Mouse (Mus musculus) NIH3T3 (cell line): ENCODE results near the gene Ttc39b.
A peak's percentile ranks its signal among the peaks of the same experiment; 100 is the strongest.

Source experiments
- DNase-seq: peaks from one replicate; pipeline ENCODE4 v3.0.0-alpha.2; 2012; ENCODE audit warnings: low read depth

Ttc39b gene

DNA sequence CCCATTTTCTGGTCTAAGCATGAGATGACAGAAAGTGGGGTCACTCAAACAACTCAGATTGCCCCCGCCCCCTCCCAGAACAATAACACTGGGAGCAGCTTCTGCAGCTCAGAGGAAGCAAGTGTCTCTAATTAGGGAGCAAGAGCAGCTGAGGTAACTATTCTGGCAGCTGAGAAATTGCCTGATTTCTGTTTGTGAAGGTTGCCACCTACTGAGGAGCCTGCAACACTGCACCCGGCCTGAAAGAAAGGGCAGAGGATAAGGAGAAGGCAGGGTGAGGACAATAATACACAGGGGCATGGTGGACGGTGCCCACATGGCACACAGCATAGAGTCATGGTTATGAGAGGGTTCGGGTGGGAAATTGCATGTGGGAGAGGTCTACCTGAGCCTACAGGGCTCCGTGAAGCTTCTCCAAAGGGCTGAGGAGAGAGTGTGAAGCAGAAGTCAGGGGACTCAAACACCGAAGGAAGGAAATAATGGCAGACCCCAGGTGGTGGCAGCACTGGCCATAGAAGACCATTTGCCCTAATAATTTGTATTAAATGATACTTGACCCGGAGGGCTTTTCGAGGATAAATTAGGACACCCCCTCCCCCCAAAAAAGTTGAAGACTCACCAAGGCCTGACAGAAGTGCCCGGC lies 140.6 kb downstream of the Ttc39b start:
- peak; percentile 86 for DNase-seq

DNA sequence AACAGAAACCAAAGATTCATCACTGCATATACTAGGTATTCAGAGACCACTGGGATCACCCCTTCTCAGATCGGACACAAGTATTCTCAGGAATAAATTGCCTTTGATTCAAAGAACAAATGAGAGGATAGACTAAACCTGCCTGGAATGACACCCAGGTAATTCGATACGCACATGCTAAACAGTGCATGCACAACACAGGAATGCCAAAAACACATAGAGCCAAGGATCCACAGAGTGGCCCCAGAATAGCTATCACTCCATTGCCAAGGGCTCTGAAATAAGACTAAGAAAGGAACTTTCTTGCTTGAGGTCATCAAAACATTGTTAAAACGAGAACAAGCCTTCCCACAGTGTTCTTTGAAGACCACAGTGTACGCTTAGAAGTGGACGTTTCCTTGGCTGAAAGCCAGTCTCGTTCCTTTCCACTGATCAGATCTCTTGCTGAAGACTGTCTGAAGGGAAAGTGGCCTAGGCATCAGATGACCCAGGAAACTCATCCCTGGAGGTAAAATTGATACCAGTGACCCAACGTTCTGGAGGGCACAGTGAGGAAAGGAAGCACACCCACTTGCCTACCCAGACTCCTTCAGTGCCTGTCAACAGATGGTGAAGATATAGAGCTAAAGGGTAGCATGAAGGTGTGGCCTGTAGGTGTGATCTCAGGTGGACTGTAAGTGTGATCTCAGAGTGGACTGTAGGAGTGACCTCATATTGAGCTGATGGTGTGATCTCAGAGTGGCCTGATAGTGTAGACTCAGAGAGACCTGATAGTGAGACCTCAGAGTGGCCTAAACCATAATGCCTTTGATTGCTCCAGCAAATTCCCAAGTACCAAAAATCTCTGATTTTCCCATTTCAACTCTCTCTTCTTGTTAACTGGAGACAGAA lies 141.6 kb downstream of the Ttc39b start:
- no peak for DNase-seq

DNA sequence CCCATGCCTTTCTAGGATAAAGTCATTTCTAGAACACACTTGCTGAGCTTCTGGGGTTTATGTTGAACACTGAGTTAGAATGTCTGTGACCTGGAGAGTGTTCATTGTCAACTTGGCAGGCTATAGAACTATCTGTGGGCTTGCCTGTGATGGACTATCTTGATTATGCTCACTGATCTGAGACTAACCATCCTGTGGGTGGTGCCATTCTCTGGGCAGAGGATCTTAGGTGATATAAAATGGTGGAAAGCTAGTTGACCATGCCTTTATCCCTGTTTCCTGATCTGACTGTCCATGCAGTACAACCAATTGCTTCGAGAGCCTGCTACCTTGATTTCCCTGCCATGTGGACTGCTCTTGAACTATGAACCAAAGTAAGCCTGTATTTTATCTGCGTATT lies 146.6 kb downstream of the Ttc39b start:
- no peak for DNase-seq

DNA sequence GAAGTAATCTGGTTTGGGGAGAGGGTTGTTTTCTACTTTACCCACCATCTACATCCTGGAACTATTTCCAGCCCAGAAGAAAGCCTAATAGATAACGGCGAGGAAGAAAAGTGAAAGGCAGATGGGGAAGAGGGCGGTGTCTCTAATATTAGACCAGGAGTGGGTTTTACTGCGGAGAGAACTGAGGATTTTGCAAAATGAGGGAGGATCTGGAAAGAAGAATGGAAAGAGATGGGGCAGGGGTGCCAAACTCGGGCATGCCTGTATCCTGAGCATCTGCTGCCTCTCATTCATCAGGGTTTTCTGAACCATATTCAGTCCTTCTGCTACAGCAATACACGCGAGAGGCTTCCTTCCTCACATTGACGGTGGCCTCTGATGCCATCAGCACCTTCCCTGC lies 149.1 kb downstream of the Ttc39b start:
- DNase-seq = no peak

DNA sequence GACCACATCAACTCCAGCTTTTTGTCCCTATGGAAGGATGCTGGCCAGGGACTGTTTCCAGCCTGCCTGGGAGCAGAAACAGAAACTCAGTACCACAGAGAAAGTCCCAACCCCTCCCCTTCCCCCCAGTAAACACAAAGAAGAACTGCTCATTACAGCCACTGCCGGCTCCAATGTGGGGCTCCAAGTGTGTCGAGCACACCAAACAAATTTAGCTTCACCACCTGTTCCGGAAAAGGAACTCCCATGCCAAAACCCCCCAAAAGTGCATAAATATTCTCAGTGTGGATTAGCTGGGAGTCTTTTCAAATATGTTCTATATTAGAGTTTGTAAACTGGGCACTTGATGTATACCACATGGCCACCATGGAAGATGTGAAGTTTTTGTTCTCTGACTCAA lies 151.8 kb downstream of the Ttc39b start:
- no peak for DNase-seq

DNA sequence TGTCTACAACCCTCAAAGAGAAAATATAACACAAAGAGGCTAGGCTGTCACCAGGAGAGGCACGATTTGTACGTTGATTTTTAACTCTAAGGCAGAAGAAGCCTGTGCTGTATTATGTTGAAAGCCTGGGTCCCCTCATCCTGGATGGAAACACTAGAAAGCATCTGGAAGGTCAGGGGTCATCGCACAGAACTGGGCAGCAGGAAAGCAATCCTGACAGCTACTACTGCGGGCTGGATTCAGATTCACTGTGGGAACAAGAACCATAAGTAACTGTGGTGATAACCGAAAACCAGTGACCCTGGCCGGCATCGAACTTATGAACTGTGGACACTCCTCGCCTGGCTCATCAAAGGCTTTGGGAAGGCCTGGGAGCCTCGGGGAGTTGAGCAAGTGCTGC lies 153.3 kb downstream of the Ttc39b start:
- DNase-seq = no peak
